Mouse (Mus musculus) bone marrow, adult 2 months (tissue): ENCODE measurements around the gene Megf11. TPM values are rescaled to one million over a fixed set of nuclear protein-coding genes. Genes with fewer than 3 reads are reported as not detected.
"Not testable (repeated sequence)": the region's sequence is repeated elsewhere in the genome, so short reads cannot be mapped to it uniquely, and the experiment has no call there.

Experiments used
- H3K27ac ChIP-seq: fragments of 200-500 bp; 2 replicates; pipeline ENCODE4 v1.5.1; 2012; ENCODE audit warnings: low read depth, mild to moderate bottlenecking, control low read depth, inconsistent platforms, low read length; ENCODE audit not compliant: control insufficient read depth, poor library complexity, insufficient read depth
- H3K4me1 ChIP-seq: fragments of 200-500 bp; 2 replicates; pipeline ENCODE4 v1.6.1; 2011; ENCODE audit warnings: low read length; ENCODE audit not compliant: control insufficient read depth, insufficient read depth
- H3K4me3 ChIP-seq: fragments of 200-500 bp; replicated peaks from 2 replicates; pipeline ENCODE3; 2011; ENCODE audit warnings: mild to moderate bottlenecking, low read depth, low read length, control low read depth; ENCODE audit not compliant: control insufficient read depth
- CTCF ChIP-seq: fragments of 200-500 bp; IDR thresholded peaks from 2 replicates; pipeline ENCODE4 v1.5.1; 2011; ENCODE audit warnings: low read length, control low read depth; ENCODE audit not compliant: control insufficient read depth, insufficient read depth
- POLR2A ChIP-seq: fragments of 200-500 bp; IDR thresholded peaks from 2 replicates; pipeline ENCODE4 v1.6.1; 2011; ENCODE audit warnings: low read depth, mild to moderate bottlenecking, control low read depth, low read length, borderline replicate concordance; ENCODE audit not compliant: control insufficient read depth
- WGBS: fragments of 180-500 bp; shearing (Covaris S2); methylation state at CpG from one replicate; pipeline ENCODE4 v1.1.7; 2018; 5-methylcytosine and 5-hydroxymethylcytosine counted together
- polyA plus RNA-seq: library from polyadenylated mRNA; stranded (reverse); fragments of >200 nt; gene quantifications from 2 replicates; pipeline ENCODE4 v1.2.4, GENCODE M21; 2011; ENCODE audit warnings: low replicate concordance; ENCODE audit not compliant: missing spikeins, insufficient read depth, insufficient read length

Megf11 gene
- polyA plus RNA-seq, 1 experiment: not detected

DNA sequence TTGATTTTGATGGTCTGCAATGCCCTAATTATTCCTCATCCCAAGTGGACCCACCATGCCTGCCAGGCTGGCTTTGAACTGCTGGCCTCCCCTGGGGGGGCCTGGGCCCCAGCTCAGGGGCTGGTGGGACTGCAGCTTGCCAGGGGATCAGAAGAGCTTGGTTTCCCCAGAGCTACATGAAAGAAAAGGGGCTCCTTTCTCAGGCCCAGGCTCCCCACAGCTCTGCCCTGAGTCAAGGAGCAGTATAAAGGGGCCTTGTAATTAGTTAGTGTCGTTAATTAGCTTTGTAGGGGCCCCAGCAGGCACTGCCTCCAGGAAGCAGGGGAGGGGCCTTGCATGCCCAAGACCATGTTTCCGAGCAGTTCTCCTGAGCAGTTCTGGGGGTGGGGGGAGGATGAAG, 90.5 kb downstream of the Megf11 start:
- no peak for TF ChIP-seq CTCF
- TF ChIP-seq POLR2A: no peak
- no peak overlapping the region for H3K27ac ChIP-seq
- no peaks in the 10 kb centered on the region; the same call in 1 of the 2 replicates for H3K4me1 ChIP-seq
- no peak overlapping the region for H3K4me3 ChIP-seq
- 63% methylated on average over 2 of the region's 2 CpGs for WGBS

DNA sequence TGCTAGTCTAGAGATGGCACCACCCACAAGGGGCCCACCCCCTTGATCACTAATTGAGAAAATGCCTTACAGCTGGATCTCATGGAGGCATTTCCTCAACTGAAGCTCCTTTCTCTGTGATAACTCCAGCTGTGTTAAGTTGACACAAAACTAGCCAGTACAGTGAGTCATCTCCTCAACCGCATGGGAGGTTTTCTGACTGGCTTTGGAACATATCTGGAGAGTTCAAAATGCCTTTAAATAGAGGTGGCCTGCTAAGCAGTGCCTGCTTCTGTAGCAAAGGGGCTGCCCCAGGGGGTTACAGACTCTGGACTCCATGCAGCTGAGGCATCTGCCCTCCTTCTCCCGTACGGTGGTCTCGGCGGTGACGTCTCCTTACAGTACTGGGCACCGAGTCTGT, 92.0 kb downstream of the Megf11 start:
- 95% methylated on average over 7 of the region's 7 CpGs for WGBS
- not testable (repeated sequence) for H3K27ac ChIP-seq

DNA sequence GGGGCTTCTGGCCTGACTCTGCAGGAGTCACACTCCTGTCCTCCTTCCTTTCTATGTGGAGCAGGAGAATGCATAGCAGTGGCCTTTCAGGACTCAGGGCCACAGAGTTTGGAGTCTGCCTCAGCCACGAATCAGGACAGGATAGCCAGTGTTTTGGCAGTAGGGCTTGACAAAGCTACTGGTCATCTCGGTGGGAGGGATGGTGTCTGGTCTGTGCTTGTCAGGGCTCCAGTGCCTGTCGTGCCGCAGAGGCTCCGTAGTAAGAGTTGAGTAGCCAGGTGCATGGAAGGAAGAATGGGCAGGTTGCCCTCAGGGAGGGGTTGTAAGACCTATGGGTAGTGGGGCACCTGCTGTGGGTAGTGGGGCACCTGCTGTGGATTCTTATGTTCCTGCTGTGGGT, 96.7 kb downstream of the Megf11 start:
- no peak overlapping the region for H3K27ac ChIP-seq
- no peaks in the 10 kb centered on the region for H3K4me1 ChIP-seq
- no peak overlapping the region for H3K4me3 ChIP-seq
- WGBS: 82% methylated on average over 5 of the region's 5 CpGs
- TF ChIP-seq CTCF: no peak
- no peak for TF ChIP-seq POLR2A

More for the DNA sequence above, 92.0 kb downstream of the Megf11 start:
- H3K4me3 ChIP-seq, H3K4me1 ChIP-seq: not testable (repeated sequence)

DNA sequence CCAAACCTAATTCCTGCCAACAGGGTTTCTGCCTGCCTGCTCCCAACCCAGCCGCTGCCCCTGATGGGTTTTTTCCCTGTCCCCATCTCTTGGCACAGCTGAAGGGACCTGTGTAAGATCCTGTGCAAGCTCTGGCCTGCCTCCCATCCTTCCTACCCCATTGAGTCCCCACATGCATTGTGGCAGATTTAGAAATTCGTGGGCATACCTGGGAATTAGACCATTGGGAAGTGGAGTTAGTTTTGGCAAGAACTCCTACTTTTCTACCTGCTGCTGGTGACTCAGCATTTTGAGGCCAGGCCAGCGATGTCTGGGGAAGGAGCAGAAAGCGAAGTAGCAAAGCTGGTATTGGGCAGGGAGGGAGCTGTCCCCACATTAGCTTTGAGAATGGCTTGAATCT, 102.0 kb downstream of the Megf11 start:
- H3K4me1 ChIP-seq: no peaks in the 10 kb centered on the region
- WGBS: 29% methylated on average over 4 of the region's 4 CpGs
- TF ChIP-seq CTCF (no peak), POLR2A (no peak)
- no peak overlapping the region for H3K4me3 ChIP-seq
- no peak overlapping the region for H3K27ac ChIP-seq

DNA sequence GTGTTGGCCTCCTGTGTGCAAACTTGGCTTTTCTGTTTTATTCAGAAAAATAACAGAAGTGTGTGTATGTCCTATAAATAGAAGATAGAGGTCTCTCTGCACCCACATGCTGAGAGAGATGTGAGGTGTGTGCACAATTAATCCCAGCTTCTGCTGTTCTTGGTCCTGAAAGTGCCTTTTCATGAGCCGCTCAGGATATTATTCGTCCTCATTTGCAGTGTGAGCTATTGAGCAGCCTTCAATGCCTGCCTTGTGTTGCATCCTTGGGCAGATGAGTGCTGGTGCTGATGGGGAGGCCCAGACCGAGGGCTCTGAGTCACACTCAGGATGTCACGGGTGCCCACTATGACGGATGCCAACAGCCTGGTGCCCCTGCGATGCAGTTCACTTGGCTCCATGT, 109.2 kb downstream of the Megf11 start:
- Histone ChIP-seq H3K4me3 (no peak overlapping the region), H3K27ac (no peak overlapping the region), H3K4me1 (no peaks in the 10 kb centered on the region)
- 89% methylated on average over 6 of the region's 6 CpGs for WGBS
- TF ChIP-seq CTCF (no peak), POLR2A (no peak)

DNA sequence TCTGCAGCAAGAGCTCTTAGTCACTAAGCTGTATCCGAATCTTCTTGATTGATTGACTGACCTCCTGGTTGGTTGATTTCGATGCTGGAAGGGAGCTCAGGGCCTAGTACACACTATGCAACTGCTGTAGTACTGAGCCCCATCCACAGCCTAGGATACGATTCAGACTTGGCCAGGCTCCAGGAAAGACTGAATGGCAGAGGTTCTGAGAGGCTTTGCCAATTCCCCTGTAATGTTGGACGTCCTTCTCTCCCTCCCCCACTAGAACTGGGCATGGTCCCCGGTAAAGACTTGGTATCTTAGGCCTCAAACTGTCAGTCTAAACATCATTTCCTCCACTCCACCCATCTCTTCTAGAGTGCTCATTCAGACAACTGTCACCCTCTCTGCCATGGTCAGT, 113.5 kb downstream of the Megf11 start:
- TF ChIP-seq POLR2A (no peak), CTCF (no peak)
- WGBS: 69% methylated on average over 5 of the region's 5 CpGs
- Histone ChIP-seq H3K4me1 (no peaks in the 10 kb centered on the region), H3K4me3 (no peak overlapping the region), H3K27ac (no peak overlapping the region)

DNA sequence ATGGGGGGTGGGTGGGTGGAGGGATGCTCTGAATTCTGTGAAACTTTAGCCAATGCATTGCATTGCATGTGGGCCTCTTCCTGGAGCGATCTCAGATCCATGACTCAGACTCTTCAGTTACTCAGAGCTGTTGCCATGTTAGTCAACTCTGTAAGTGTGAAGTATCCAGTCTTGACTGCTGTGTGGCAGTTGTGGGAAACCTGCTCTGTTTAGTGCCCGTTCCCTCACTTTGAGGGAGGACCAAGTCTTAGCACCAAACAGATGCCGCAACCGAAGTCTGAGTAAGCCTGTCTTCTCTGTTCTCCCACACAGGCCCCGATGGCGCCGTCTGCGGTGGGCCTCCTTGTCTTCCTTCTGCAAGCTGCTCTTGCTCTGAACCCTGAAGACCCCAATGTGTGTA, 115.8 kb downstream of the Megf11 start:
- Histone ChIP-seq H3K4me1 (no peaks in the 10 kb centered on the region), H3K4me3 (no peak overlapping the region), H3K27ac (no peak overlapping the region)
- TF ChIP-seq CTCF: no peak
- no peak for TF ChIP-seq POLR2A
- WGBS: 85% methylated on average over 8 of the region's 8 CpGs

DNA sequence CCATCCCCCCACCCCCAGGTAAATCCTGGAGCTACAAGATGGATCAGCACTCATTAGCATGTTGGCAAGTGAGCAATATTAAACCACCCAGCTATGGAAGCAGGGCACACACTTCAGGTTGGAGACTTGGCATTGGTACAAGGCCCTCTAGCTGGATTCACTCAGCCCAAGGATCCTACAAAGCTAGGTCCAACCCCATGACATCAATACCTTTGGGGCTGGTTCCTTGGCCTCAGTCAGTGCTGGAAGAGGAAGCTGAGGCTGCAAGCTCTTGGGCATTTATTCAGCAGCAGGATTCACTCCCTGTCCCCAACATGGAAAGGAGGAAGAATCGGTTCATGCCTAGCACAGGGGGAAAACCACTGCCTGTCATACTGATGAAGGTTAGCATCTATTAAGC, 118.6 kb downstream of the Megf11 start:
- TF ChIP-seq POLR2A (no peak), CTCF (no peak)

DNA sequence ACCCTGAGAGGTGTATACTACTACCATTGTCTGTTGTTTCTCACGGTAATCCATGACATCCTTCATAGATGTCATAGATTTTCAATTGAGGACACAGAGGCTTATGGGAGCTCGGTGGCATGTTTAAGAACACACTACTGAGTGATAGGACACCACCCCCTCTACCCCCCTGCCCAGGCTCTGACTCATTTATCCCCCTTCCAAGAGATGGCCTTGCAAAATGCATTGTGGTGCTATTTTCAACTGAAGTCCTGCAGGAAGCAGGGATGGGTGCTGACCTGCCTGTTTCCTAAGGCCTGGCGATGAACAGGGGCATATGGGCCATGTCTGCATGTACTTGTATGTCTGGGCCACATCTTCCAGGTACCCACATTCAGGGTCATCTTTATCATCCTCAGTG, 119.0 kb downstream of the Megf11 start:
- Histone ChIP-seq H3K4me3 (no peak overlapping the region), H3K27ac (no peak overlapping the region), H3K4me1 (no peaks in the 10 kb centered on the region)
- 85% methylated on average over 3 of the region's 3 CpGs for WGBS
- TF ChIP-seq CTCF: no peak
- no peak for TF ChIP-seq POLR2A

More for the DNA sequence above, 118.6 kb downstream of the Megf11 start:
- WGBS: 55% methylated on average over 1 of the region's 1 CpGs
- Histone ChIP-seq H3K27ac (no peak overlapping the region), H3K4me1 (no peaks in the 10 kb centered on the region), H3K4me3 (no peak overlapping the region)
